Mouse (Mus musculus) liver, postnatal 0 days (tissue): Measurements from ENCODE around the gene Prkd1.

Experiments used
- CTCF ChIP-seq: sonication (generic); IDR thresholded peaks from 2 replicates; pipeline ENCODE4 v1.5.1; 2016; ENCODE audit warnings: antibody characterized with exemption, low read depth
- EP300 ChIP-seq: IDR thresholded peaks from 2 replicates; pipeline ENCODE4 v1.6.1; 2016; ENCODE audit warnings: antibody characterized with exemption, low read depth, mild to moderate bottlenecking

DNA sequence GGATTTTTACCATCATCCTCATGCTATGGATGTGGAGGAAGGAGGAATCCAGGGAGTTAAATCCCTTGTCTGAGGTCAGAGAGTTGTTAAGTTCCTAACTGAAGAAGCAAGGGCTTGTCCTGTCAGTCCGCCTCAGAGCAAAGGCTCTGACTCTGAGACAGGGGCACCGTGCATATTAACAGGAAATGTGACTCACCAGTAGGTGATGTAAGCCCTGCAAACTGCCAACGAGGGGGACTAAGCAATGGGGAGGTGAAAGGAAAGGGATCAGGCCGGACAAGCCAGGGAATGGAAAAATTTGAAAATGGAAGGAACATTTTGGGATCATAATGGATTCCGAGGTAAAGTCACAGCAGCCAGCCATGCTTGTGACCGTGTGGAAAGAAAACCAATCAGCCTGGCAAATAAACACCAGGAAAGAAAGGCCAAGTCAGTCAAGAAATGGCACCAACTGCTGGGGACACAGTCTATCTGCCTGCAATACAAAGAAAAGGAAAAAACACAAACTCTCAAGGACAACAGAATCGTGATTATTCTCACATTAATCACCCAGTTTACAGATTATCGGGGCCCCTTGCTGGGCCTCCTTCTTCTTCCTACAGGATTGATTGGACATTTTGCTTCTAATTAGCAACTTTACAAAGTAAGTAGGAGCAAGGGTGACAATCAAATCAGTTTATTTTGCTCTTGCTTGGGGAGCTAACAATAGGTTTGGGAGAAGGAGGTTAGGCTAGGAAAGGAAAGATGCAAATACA, 103.9 kb downstream of the Prkd1 start:
- TF ChIP-seq CTCF (no peak), EP300 (no peak)
